Mouse (Mus musculus) T-cell, adult 2 months (primary cell): ENCODE data around the gene Marcks.

Source experiments
- DNase-seq: peaks from one replicate; pipeline ENCODE4 v3.0.0; 2022; ENCODE audit warnings: low spot score

Gene Marcks

DNA sequence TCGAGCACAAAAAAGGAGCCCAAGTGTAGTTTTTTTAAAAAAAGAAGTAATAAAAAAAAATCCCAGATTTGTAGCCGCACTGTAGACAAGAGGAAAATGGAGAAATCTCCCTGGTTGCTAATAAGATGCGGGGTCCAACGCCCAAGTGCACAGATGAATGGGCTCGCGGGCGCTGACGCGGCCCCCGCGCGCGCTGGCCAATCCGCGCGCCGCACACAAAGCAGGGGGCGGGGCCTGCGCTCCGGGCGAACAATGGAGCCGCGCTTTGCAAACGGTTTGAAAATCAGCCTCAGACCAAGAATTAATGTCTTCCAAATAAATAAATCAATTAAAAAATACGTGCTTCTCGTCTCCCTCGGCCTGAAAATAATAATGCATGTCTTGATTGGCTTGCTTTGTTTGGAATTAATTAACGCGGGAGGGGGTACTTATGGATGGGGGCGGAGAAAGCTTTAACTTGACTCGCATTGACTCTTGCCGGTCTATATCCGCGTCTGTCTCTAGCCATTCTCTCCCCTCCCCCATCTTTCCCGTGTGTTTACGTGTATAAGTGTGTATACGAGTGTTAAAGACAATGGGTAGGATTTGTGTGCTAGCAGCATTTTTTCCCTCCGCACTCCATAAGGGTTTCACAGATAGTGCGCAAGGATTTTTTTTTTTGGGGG lies at the start of gene Marcks:
Marcks (minus strand) TSS at position 143 of the 665 bp plus-strand sequence.
- DNase-seq, result peak; percentile 65

DNA sequence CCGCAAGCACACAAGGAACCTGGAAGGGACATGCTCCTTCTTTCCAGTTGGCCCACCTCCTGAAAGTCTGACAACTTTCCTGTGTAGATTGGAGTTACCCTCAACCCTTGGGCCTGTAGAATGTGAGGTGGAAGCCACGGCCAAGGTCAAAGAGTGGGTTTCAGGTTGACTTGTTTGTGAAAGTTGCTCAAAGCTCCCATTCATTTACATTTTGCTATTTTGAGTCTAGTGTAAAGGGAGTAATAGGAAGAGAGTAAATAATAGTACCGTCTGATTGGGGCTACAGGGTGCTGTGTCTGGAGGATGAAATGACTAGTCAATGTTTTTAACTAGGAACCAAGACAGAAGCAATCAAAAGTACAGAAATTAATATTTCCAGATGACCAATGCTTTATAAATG lies 38.4 kb upstream of the Marcks start:
- no peak for DNase-seq

DNA sequence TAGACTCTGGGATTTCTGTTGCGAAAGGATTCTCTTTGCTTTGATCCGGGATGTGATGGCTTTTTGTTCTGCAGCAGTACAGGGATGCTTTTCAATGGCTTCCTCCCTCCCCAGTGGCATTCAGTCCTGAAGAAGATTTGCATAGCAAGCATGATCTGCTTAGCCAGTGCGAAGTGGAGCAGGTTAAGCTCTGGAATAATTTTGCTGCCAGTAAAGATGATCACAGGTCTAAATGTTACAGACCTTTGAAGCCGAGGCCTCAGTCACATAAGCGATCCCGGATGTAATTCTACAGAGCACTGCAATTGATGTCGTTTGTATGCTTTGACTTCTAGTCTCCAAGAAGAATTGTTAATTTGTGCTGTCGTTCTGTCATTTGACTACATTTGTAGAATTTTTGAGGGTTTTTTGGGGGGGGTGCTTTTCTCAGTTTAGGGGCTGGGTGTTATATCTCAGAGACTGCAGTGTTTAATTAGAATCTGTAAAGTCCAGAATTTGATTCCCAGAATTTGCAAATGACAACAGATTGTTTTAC lies 33.8 kb upstream of the Marcks start:
- no peak for DNase-seq

DNA sequence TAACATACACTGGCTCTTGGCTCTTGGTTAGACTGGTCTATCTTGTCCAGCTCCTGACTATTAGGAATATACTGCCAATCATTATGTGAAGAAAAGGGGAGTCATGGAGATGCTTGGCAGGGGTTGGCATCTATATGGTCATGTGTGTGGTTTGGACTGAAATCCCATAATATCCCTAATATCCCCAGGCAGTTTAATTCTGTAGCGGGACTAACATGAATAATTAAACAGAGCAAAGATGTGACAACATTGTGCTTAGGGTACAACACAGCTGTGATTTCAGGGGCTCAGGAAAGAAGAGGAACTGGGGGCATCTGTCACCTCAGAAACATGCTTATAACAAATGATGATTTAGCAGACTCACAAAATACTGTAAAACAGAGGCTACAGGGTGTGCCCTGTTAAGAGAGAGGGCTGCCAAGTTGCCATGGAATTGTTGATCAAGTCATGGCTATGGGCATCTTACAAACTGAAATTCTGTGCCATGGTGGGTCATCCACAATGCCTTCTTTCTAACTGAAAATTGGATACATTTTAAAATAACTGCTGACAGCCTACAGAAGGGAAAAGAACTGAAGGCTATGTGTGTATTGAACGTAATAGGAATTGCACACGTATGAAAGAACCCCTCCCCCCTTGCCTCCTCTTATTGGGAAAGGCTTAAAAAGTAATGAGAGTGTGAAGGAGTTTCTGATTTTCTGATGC lies 33.1 kb upstream of the Marcks start:
- no peak for DNase-seq

DNA sequence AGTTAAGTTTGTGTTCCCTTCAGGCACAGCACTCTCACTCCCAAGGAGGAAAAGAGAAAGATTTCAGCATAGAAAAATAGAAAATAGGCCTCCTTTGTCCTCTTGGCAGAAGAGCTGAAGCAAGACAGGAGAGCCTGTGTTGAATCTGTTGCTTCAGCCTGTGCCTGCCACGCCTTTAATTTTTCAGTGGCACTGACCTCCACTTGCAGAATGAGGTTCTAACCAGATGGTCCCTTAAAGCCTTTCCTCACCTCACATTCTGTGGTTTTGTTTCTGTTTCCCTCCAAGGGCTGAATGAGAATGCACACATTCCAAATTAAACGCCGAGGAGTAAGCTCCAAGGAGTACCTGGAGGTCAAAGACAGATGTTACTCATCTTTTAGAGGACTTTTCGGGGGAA lies 32.2 kb upstream of the Marcks start:
- no peak for DNase-seq

DNA sequence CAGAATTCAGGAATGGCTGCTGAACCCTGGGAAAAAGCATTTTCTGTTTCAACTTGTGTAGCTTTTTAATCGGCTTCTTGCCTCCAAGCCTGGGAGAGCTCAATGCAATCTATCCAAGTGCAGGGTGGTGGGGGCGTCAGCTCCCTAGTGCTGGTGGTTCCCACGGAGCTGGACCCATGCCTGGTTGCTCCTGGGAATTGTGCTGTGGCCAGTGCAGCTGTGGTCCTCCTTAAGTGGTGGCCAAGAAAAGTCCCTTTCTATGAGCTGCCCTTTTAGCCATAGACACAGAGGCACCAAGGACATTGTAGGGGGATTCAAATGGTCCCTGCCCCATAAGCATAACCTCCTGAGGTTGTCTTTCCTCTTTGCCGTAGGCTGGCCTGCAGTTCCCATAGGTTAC lies 31.7 kb upstream of the Marcks start:
- DNase-seq, result no peak

DNA sequence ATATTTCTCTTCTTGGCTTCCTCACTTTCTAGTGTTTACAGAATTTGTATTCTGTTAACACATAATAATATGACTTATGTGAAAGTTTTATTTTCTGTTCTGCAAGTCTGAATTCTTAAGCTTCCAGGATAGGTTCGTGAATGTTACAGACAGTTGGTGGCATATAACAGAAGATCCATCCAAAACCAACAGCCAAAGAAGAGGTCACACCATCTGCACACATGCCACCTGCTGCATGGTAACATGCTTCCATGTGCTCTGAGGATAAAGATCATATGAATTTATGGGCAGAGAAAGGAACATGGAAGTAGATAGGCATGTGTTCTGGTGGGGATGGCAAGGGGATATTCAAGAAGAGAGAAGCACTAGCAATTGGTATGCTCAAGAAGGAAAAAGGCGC lies 28.8 kb upstream of the Marcks start:
- no peak for DNase-seq

DNA sequence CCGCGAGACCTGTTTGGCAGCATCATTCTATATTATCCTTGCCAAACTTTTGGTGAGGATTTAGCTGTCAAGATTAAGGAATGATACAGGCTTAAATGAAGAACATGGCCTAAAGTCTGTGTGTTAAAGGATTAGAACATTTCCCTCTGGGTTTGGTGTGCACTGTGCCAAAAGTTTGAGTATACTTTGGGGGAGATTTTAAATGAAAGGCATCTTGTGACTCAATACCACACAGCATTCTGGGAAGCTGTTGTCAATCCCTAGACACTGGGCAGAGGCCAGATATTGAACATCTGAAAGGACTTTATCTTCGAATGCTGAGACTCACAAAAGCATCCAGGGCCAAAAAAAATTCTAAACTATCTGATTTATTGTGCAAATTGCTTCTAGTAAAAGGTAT lies 21.0 kb upstream of the Marcks start:
- DNase-seq, result no peak

DNA sequence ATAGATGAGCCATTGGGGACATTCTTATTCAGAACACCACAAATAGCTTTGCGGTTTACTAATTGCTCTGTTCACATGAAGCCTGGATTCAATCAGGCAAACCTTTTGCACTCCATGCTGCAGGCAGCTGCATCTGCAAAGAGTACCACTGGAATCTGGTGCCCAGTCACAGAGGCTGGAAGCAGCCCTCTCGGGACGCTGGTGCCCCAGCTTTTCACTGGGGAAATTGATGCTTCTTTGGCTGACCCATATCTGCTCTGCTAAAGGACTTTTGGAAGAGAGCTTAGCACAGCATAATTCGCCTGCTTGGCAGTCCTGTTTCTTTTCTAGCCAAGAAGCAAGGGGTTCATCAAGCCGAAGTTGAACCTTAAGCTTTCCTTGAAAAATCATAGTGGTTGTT lies 18.4 kb upstream of the Marcks start:
- DNase-seq, result no peak

DNA sequence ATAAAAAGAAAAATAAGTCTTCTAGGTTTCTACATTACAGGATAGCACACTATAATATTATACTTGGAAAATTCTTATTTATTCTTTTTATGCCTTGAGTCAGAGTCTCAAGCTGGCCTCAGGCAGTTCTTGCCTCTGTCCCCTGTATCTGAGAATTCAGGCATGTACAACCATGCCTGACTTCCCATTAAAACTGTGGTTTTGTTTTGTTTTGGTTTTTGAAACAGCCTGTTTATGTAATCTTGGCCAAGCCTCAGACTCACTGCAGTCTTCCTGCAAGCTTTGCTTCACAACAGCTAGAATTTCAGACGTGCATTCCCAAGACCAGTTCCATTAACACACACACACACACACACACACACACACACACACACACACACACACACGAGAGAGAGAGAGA lies 16.4 kb upstream of the Marcks start:
- no peak for DNase-seq

DNA sequence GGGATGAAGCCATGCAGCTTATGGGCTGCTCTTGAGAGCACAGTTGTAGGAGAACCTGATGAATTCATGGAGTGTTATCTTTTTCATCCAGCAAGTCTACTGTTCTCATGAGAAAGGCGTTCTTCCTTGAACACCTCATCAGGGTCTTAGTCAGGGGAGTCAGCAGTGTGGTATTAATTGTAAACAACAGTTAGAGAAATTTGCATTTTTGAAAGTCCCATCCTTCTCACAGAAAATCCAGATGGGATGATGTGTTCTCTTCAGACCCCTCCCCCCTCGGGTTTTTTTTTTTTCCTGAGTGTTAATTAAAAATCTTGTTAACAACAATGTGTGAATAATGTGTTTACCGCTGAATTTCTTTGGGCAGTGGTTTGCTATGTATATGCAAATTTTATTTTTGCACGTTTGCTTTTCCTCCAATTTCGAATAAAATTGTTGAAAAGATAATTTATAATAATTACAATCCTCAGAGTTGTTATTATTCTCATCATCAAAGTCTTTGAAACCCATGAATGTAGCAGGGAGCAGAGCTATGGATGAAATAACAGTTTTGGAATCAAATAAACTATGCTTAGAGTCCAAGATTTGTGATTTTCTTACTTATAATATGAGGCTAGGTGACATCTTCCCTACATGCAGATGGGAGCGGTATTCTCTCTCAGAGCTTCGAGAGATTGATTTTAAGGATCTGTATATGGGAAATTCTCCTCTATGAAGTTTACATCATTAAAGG lies 13.0 kb upstream of the Marcks start:
- no peak for DNase-seq

DNA sequence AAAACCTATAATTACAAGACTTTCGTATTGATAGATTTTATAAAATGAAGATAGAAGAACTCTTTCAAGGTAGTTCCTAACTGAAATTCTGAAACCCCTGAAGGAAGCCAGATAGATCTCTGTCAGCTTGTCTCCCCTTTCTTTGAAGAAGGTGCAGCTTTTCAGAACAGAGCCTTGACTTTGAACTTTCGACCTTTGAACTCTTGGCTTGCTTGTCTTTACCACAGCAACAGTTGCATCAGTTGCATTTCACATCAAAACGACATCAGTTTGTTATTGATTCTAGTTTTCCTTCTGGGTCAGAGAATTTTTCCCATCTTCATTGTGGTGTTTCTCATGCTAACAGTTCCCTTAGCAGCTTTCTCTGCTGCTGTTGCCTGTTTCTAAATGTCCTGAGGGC lies 9.3 kb upstream of the Marcks start:
- no peak for DNase-seq

DNA sequence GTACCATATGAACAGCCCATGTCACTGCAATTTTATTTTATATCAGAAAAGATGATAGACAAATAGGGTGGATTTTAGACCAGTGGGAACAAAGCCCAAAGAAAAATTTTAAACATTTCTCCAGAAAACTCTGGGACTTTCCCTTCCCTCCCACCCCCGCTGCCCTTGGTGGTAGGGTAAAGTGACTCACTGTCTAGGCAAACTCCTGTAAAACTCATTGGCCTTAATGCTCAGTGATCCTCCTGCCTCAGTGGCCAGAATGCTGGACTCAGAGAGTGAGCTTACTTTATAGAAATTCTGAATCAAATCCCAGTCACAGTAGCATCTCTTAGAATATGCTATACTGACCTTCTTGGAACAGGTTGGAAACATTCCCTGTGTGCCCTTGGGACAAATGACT lies 6.7 kb upstream of the Marcks start:
- DNase-seq, result no peak

DNA sequence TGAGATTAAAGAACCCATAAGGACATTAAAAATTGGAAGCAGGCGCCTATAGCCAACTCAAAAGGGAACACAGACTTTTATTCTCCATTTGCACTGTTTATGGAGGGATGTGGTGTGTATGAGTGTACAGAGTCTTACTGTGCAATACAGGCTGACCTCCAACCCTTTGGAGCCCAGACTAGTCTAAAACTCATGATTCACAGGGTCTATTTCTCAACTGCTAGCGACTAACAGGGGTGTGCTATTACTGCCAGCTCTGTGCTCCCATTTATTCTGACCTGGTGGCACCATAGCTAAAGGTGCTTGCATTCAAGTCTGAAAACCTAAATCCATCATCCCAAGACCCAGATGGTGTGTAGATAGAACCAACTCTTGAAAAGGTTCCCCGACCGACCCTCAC lies 2.9 kb upstream of the Marcks start:
- no peak for DNase-seq

DNA sequence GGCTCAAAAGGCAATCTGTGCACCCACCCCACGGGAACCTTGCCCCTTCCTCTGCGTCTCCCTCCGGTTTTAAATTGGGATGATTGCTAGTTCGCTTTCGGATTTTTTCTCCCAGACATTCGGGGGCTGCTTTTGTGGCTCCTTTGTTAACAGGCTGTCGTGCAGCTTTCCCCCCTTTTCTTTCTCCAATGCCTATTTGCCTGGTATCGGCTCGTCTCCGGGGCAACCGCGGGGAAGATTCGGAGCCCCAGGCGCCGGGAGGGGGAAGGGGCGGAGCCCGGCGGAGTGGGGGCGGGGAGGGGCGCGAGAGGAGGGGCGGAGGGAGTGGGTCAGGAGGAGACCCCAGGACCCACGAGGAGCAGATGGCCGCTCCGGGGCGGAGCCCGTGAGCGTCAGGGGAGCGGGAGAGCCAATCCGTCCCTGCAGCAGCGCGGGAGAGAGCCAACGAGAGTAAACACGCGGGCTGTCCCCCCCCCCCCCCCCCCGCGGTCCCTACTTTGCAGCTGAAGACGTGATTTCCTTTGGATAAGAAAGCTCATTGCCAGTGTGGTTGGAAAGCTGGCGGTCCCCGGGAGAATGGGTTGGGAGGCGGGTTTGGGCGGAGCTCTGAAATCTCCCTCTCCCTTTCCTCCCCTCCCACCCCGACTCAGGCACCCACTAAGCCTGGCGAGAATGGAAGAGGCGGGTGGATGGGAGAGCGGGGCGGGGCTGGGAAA lies 2.2 kb upstream of the Marcks start:
- peak; percentile 19 for DNase-seq

DNA sequence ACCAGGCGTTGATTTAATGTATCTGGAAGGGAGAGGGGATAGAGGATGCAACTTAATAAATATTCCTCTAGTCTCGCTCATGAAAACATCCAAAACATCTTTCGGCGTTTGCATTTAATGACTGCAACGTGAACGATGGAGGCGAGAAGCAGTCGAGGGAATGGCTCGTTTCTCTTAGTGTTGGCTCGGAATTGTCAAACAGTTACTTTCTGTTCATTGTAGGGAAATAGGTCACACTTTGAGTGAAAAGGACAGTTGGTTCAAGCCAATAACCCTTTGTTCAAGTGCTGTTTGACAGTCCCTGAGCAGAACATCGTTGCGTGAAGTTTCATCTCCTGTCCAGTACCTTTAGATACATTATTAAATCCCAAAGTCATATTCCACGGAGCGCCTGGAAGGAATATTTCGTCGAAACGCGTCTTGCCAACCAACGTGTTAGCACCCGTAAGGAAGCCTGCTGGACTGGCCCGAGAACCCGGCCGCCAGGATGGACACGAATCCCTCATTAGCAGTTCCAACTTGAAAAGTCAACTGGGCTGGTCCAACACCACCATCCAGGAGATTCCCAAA lies 1.5 kb upstream of the Marcks start:
- DNase-seq, result no peak

DNA sequence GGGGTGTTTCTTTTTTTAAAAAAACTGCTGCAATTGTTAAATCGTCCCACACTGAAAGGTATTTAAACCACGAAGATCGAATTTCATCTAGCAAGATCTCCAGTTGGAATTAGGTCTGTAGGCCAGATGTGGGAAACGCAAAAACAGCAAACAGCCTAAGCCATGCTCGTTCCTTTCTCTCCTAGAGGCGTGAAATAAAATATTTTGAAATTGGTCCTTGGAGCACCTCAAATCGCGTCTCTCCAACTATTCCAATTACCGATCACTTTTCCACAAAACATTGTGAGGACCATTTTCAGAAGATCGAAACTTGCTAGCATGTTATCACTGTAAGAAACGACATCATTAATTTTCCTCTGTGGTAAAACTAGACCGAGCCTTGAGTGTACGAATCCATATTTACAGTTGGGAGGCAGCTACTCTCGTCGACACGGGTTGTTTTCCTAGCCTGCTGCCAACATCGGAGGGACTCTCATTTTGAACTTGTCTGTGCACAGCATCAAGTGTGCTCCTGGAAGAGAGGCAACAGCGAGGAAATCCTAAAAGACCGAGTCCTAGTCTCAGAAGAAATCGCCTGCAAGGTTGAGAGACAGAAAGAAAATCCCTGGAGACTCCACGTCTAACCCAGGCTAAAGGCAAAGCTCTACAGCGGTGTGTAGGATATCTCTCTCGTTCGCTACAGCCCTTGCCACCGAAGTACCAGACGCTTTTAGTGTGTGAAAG lies 884 bp upstream of the Marcks start:
- peak; percentile 3 for DNase-seq

DNA sequence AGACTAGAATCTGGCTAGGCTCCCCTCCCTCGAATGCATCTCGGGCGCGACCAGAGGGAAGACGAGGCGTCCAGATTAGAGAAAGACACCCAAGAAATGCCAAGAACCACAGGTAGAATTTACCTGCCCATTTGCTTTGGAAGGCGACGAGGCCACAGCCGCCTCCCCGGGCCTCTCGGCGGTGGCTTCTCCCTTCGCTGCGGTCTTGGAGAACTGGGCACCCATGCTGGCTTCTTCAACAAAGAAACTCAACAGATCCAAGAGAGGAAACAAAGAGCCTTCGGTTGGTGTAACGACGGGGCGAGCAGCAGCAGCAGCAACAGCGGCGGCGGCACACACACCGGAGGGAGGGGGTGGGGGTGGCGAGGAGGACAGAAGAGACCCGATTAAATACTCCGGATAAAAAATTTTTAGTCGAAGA lies 399 bp downstream of the Marcks start:
- peak; percentile 9 for DNase-seq

DNA sequence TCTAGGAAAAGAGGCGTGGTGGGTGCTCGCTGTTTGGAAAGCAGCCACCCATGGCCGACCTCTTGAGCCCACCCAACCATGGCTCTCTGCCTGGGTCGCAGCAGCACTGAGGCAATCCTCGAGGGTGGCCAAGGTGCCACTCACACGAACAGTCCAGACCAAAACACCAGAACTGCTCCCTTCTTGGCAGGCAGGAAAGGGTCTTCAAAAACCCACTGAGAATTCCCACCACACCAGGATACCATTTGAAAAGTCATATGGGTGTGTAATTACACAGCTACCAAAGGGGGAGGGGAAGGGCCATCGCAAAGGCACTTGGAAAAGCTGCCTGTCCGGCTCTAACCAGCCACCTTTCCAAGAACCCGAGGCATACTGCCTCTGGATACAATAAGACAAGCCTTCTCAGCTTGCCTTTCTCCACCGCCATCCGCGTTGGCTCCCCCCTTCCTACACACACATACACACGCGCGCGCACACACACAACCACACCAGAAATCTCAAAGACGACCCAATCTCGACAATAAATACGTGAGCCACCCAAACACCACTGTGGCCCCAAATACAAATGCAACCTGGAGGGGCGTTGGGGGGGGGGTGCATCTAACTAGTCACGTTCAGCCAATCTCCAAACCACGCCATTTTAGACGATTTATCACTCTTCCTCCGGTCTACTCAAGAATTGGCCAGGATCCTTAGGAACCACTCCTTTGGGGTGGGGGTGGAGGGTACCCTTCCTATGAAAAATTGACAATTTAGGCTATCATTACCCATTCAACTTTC lies 999 bp downstream of the Marcks start:
- peak; percentile 22 for DNase-seq

DNA sequence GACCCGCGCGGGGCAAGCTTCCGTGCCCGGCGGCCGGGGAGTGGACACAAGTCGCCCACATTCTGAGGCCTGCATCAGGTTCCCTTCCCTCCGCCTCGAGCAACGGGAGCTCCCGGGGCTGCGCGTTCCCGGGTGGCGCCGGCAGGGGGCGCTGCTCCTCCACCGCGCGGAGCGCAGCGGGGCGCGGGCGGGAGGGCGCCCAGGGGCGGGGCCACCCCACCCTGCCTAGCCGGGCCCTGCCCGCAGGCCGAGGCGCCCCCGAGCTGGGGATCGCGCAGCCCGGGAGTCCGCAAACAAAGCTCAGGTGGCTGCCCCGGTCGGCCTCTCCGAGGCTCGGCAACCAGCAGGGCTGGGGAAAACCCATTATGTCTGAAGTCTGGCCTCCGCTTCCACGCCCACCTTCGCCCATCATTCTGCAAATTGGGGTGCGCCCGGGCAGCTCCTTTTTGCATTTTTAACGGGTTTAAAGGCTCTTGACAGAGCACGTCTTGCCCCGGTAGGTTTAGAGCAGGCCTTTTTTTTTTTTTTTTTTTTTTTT lies 1.7 kb downstream of the Marcks start:
- peak; percentile 84 for DNase-seq
